Mouse (Mus musculus): ENCODE measurements at regions not wholly inside any gene's neighbourhood (a gene's known extent, or its start where the extent isn't known, plus 50 kb on each side); places are given as distances from the start of the nearest gene placed in this dataset.

DNA sequence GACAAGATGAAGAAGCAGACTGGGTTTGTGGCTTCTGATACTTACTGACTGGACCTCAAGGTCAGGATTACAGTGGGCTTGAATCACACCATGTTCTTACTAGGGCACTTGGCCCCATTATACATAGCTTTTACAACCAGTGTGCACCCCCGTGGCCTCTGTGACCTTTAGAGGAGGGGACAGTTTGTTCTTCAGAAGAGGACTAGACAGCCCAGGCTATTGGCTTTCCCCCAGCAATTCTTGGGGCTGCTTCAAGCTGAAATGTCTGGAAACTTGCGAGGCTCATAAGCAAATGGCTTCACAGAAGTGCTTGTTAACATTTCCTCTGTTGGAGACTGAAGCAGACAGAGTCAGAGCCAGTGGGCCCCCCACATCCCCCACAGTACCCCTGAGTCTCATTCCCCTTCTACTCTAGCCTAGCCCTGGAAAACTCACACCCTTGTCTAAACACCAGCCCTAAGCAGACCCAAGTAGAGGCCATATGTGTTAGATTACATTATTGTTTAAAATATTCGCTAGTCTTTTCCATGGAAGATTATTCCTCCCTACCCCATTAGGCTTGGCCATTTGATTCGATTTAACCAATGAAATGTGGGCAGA is 439.6 kb upstream of the Zmiz1 start:
- 67% methylated on average over 4 of the region's 4 CpGs for WGBS
- Histone ChIP-seq H3K36me3 (ENCODE audit: control insufficient read depth, insufficient read depth, low read length) (no peaks in the 10 kb centered on the region), H3K4me3 (ENCODE audit: low read depth, low read length) (no peak overlapping the region), H3K27me3 (ENCODE audit: control insufficient read depth, insufficient read depth, low read length) (no peaks in the 10 kb centered on the region), H3K4me1 (ENCODE audit: control insufficient read depth, insufficient read depth, insufficient read length, low read length) (no peaks in the 10 kb centered on the region; the same call in 1 of the 2 replicates), H3K27ac (ENCODE audit: insufficient read depth, low read depth, low read length) (no peak overlapping the region)
- TF ChIP-seq POLR2A (IDR thresholded peaks at IDR 0.05; ENCODE audit: low read depth, low read length) (no peak), CTCF (IDR thresholded peaks at IDR 0.05; ENCODE audit: extremely low read depth, insufficient read length, insufficient replicate concordance, low read depth, low read length) (no peak)

DNA sequence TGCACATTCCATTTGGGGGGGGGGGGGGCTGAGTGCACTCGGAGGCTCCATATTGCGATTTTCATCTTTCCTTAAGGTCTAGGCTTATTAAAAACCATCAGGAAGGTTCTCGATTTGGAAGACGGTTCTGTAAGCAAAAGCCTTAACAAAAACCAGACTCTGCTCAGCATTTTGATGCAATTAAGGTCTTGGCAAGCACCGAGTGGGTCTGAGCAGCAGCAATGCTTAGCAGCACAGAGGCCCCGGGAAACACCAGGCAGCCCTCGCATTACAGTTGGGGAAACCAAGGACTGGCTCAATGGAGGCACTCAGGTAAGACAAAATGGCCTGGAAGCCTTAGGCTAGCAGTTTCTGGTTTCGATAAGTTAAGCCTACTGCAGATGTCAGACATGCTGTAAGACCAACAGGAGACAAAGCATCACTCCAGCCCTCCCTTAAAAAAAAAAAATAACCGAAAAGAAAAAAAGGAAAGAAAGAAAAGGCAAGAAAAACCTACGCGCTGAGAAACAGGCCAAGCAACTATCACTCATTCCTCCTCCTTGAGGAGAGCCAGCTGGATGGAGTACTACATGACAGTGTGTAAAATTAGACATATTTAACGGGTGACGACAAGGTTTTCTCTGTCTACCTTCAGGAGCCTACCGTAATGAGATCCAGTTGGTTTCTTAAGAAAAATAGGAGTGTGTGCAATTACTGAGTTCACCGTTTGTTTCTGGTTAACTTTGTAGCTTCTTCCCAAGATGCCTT is 436.3 kb upstream of the Zmiz1 start:
- Histone ChIP-seq H3K4me1 (ENCODE audit: control insufficient read depth, insufficient read depth, insufficient read length, low read length) (no peaks in the 10 kb centered on the region), H3K27me3 (ENCODE audit: control insufficient read depth, insufficient read depth, low read length) (no peaks in the 10 kb centered on the region), H3K36me3 (ENCODE audit: control insufficient read depth, insufficient read depth, low read length) (no peaks in the 10 kb centered on the region), H3K4me3 (ENCODE audit: low read depth, low read length) (no peak overlapping the region), H3K27ac (ENCODE audit: insufficient read depth, low read depth, low read length) (no peak overlapping the region)
- whole genome bisulfite sequencing: 86% methylated on average over 15 of the region's 15 CpGs
- TF ChIP-seq POLR2A (IDR thresholded peaks at IDR 0.05; ENCODE audit: low read depth, low read length) (no peak), CTCF (IDR thresholded peaks at IDR 0.05; ENCODE audit: extremely low read depth, insufficient read length, insufficient replicate concordance, low read depth, low read length) (no peak)

DNA sequence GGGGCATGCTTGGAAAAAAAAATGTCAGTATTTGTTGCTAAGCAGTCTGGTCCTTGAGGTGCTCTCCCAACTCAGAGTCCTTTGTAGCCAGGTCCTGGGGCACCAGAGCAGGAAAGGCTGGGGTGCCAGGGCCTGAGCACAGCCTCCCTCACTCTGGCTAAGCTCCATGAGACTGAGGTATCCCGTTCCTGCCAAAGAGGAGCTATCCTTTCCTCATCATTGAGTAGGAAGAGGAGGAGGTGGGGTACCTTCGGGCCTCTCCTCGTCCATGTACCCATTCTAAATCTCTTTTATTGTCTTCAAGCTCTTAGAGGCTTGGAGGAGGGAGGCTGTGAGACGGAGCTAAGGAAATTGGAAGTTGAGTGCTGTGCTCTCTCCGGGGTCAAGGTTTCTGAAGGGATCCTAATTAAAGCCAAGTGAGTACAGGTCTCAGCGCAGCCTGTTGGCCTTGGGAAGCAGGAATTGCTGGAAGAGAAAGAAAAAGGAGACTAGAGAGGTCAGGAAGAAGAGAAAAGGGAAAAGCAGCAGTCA is 435.6 kb upstream of the Zmiz1 start:
- H3K36me3 ChIP-seq (ENCODE audit: control insufficient read depth, insufficient read depth, low read length): no peaks in the 10 kb centered on the region
- no peak for TF ChIP-seq POLR2A (IDR thresholded peaks at IDR 0.05; ENCODE audit: low read depth, low read length)
- H3K27ac ChIP-seq (ENCODE audit: insufficient read depth, low read depth, low read length): no peak overlapping the region
- no peaks in the 10 kb centered on the region for H3K27me3 ChIP-seq (ENCODE audit: control insufficient read depth, insufficient read depth, low read length)
- H3K4me1 ChIP-seq (ENCODE audit: control insufficient read depth, insufficient read depth, insufficient read length, low read length): no peaks in the 10 kb centered on the region
- WGBS: 76% methylated on average over 6 of the region's 6 CpGs
- no peak overlapping the region for H3K4me3 ChIP-seq (ENCODE audit: low read depth, low read length)

DNA sequence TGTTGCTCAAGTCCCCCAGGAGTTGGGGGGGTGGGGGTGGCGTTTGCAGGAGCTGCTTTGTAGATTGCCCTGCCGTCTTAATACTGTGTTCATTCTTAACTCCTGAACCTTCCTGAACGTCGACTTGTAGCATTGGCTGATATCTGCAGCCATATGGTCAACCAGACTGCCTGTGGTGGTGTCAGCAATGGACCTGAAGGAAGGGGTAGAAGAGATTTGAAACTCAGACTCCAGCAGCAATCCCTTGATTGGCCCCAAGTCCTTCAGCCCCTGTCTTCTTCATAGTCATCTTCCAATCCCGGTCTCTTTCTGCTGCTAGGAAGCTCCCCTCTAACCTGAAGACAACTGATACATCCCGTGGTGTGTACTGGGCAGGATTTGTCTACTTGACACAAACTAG is 433.9 kb upstream of the Zmiz1 start:
- WGBS: 87% methylated on average over 6 of the region's 6 CpGs
- Histone ChIP-seq H3K27me3 (ENCODE audit: control insufficient read depth, insufficient read depth, low read length) (no peaks in the 10 kb centered on the region), H3K36me3 (ENCODE audit: control insufficient read depth, insufficient read depth, low read length) (no peaks in the 10 kb centered on the region), H3K4me3 (ENCODE audit: low read depth, low read length) (no peak overlapping the region), H3K4me1 (ENCODE audit: control insufficient read depth, insufficient read depth, insufficient read length, low read length) (no peaks in the 10 kb centered on the region), H3K27ac (ENCODE audit: insufficient read depth, low read depth, low read length) (no peak overlapping the region)
- no peak for TF ChIP-seq CTCF (IDR thresholded peaks at IDR 0.05; ENCODE audit: extremely low read depth, insufficient read length, insufficient replicate concordance, low read depth, low read length)
- TF ChIP-seq POLR2A (IDR thresholded peaks at IDR 0.05; ENCODE audit: low read depth, low read length): no peak

DNA sequence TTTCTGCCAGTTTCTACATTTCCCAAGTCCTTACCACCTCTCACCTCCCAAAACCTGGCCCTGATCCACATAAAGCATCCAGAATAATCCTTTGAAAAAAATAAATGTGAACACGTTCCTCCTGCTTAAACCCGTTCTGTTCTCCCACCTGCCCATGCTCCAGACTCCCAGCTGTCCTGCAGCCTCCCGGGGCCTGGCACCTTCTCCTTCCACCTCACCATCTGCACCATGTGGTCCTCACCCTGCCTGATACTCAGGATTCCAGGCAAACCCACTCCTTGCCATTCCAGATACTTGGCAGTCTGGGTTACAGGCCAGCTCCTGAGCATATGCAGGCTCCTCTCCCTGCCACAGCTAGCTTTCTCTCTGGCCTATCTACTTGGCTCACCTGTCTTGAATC is 431.9 kb upstream of the Zmiz1 start:
- no peak for TF ChIP-seq CTCF (IDR thresholded peaks at IDR 0.05; ENCODE audit: extremely low read depth, insufficient read length, insufficient replicate concordance, low read depth, low read length)
- no peak for TF ChIP-seq POLR2A (IDR thresholded peaks at IDR 0.05; ENCODE audit: low read depth, low read length)
- 84% methylated on average over 3 of the region's 3 CpGs for WGBS
- H3K4me1 ChIP-seq (ENCODE audit: control insufficient read depth, insufficient read depth, insufficient read length, low read length): no peaks in the 10 kb centered on the region
- no peaks in the 10 kb centered on the region for H3K27me3 ChIP-seq (ENCODE audit: control insufficient read depth, insufficient read depth, low read length)
- no peaks in the 10 kb centered on the region for H3K36me3 ChIP-seq (ENCODE audit: control insufficient read depth, insufficient read depth, low read length)
- no peak overlapping the region for H3K27ac ChIP-seq (ENCODE audit: insufficient read depth, low read depth, low read length)
- H3K4me3 ChIP-seq (ENCODE audit: low read depth, low read length): no peak overlapping the region

DNA sequence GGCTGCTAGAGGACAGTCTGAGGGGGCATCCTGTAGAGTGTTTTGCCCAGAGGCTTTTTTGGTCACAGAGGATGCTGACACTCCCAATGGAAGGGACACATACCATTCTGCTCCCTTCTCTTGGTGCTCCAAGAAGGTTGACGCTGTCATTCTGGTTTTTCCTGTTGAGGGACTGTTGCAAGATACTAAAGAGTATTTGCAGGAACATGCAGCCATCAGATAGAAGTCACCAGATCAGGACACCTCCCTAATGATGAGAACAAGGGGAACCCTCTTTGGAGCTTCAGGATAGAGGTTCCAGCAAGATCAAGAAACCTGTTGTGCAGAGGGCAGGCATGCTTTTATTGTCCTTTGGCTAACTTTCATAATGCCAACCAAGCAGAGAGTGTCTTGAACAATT is 431.1 kb upstream of the Zmiz1 start:
- Histone ChIP-seq H3K27me3 (ENCODE audit: control insufficient read depth, insufficient read depth, low read length) (no peaks in the 10 kb centered on the region), H3K36me3 (ENCODE audit: control insufficient read depth, insufficient read depth, low read length) (no peaks in the 10 kb centered on the region), H3K4me1 (ENCODE audit: control insufficient read depth, insufficient read depth, insufficient read length, low read length) (no peaks in the 10 kb centered on the region), H3K27ac (ENCODE audit: insufficient read depth, low read depth, low read length) (no peak overlapping the region), H3K4me3 (ENCODE audit: low read depth, low read length) (no peak overlapping the region)
- WGBS: 77% methylated on average over 1 of the region's 1 CpGs
- TF ChIP-seq POLR2A (IDR thresholded peaks at IDR 0.05; ENCODE audit: low read depth, low read length): no peak
- TF ChIP-seq CTCF (IDR thresholded peaks at IDR 0.05; ENCODE audit: extremely low read depth, insufficient read length, insufficient replicate concordance, low read depth, low read length): no peak

DNA sequence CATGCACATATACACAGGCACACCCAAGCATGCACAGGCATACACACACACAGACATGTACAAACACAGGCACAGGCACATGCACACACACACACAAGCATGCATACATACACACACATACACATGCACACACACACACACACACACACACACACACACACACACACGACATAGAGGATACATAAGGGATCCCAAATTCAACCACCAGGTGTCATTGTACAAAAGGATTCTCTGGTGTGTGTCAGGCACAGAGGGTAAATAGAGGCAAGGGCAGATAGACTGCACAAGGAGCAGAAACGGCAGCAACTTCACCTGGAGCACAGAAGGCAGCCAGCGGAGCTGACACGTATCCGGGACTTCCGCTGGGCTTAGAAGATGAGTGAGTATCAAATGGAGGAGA is 428.1 kb upstream of the Zmiz1 start:
- Histone ChIP-seq H3K4me3 (ENCODE audit: low read depth, low read length) (no peak overlapping the region), H3K27me3 (ENCODE audit: control insufficient read depth, insufficient read depth, low read length) (no peaks in the 10 kb centered on the region), H3K36me3 (ENCODE audit: control insufficient read depth, insufficient read depth, low read length) (no peaks in the 10 kb centered on the region), H3K4me1 (ENCODE audit: control insufficient read depth, insufficient read depth, insufficient read length, low read length) (no peaks in the 10 kb centered on the region), H3K27ac (ENCODE audit: insufficient read depth, low read depth, low read length) (no peak overlapping the region)
- 77% methylated on average over 6 of the region's 6 CpGs for WGBS
- TF ChIP-seq CTCF (IDR thresholded peaks at IDR 0.05; ENCODE audit: extremely low read depth, insufficient read length, insufficient replicate concordance, low read depth, low read length): peak; percentile 32; the same call in 1 of the 2 replicates
- TF ChIP-seq POLR2A (IDR thresholded peaks at IDR 0.05; ENCODE audit: low read depth, low read length): no peak

Measured in small intestine, adult 2 months (tissue).